Mouse (Mus musculus) midbrain, postnatal 0 days (tissue): ENCODE measurements at regions not wholly inside any gene's neighbourhood (a gene's known extent, or its start where the extent isn't known, plus 50 kb on each side); places are given as distances from the start of the nearest gene placed in this dataset.

ENCODE experiments used
- ATAC-seq: fragments of 200-750 bp; cut with Nextera tagmentation; 2 replicates; pipeline ENCODE4 v1.8.0; 2017; ENCODE audit warnings: moderate number of reproducible peaks, mild to moderate bottlenecking, moderate TSS enrichment, moderate library complexity; ENCODE audit not compliant: low FRiP score
- DNase-seq: peaks from one replicate; pipeline ENCODE4 v3.0.0-alpha.2; 2015; ENCODE audit warnings: low spot score
- H3K27ac ChIP-seq: fragments of 300-500 bp; sonication (generic); 2 replicates; pipeline ENCODE4 v1.5.1; 2014; ENCODE audit warnings: low read depth, mild to moderate bottlenecking, low read length, mixed read lengths
- H3K27me3 ChIP-seq: fragments of 300-500 bp; sonication (generic); 2 replicates; pipeline ENCODE4 v1.6.1; 2014; ENCODE audit warnings: low read length, control low read depth, mixed read lengths; ENCODE audit not compliant: insufficient read depth
- H3K36me3 ChIP-seq: fragments of 300-500 bp; sonication (generic); 2 replicates; pipeline ENCODE4 v1.6.1; 2014; ENCODE audit warnings: low read length, control low read depth, mixed read lengths; ENCODE audit not compliant: insufficient read depth
- H3K4me1 ChIP-seq: fragments of 300-500 bp; sonication (generic); 2 replicates; pipeline ENCODE4 v1.6.1; 2014; ENCODE audit warnings: mild to moderate bottlenecking, control low read depth, antibody characterized with exemption, low read length, mixed read lengths; ENCODE audit not compliant: insufficient read depth
- H3K4me2 ChIP-seq: fragments of 300-500 bp; sonication (generic); 2 replicates; pipeline ENCODE4 v1.6.1; 2014; ENCODE audit warnings: low read depth, mild to moderate bottlenecking, low read length, mixed read lengths; ENCODE audit not compliant: poor library complexity, severe bottlenecking
- H3K4me3 ChIP-seq: fragments of 300-500 bp; sonication (generic); 2 replicates; pipeline ENCODE4 v1.5.1; 2014; ENCODE audit warnings: low read depth, mild to moderate bottlenecking, low read length, moderate library complexity
- H3K9ac ChIP-seq: fragments of 300-500 bp; sonication (generic); replicated peaks from 2 replicates; pipeline ENCODE4 v1.6.1; 2014; ENCODE audit warnings: mild to moderate bottlenecking, low read length, moderate library complexity, mixed read lengths; ENCODE audit not compliant: poor library complexity, severe bottlenecking
- H3K9me3 ChIP-seq: fragments of 300-500 bp; sonication (generic); 2 replicates; pipeline ENCODE4 v1.6.1; 2016; ENCODE audit warnings: low read length, control low read depth
- CTCF ChIP-seq: IDR thresholded peaks from 2 replicates; pipeline ENCODE4 v1.5.1; 2016; ENCODE audit warnings: antibody characterized with exemption, mild to moderate bottlenecking
- WGBS: fragments of 180-500 bp; shearing (Covaris S2); extraction: QIAGEN DNeasy Blood & Tissue Kit; methylation state at CpG from one replicate; pipeline ENCODE4 v1.1.7; 2014; 5-methylcytosine and 5-hydroxymethylcytosine counted together

GRCm38 (mm10) chr4:89057573-89057972 is 79.3 kb upstream of the Mtap start:
- H3K4me3 ChIP-seq = no peak overlapping the region
- no peaks in the 10 kb centered on the region for H3K27me3 ChIP-seq
- H3K9me3 ChIP-seq = no peaks in the 10 kb centered on the region
- no peak overlapping the region for H3K4me2 ChIP-seq
- no peaks in the 10 kb centered on the region for H3K4me1 ChIP-seq
- ATAC-seq = no peak
- H3K9ac ChIP-seq = no peak overlapping the region
- no peaks in the 10 kb centered on the region for H3K36me3 ChIP-seq
- DNase-seq = no peak
- TF ChIP-seq CTCF = no peak
- no peak overlapping the region for H3K27ac ChIP-seq

- H3K27me3 ChIP-seq = no peaks in the 10 kb centered on the region
- H3K4me3 ChIP-seq = no peak overlapping the region
- 64% methylated on average over 1 of the region's 1 CpGs for WGBS
- DNase-seq = peak; percentile 3
- no peak for ATAC-seq
- H3K9ac ChIP-seq = no peak overlapping the region
- H3K27ac ChIP-seq = no peak overlapping the region
- no peaks in the 10 kb centered on the region for H3K4me1 ChIP-seq
- H3K4me2 ChIP-seq = no peak overlapping the region
- TF ChIP-seq CTCF = no peak
- no peaks in the 10 kb centered on the region for H3K36me3 ChIP-seq
- no peaks in the 10 kb centered on the region for H3K9me3 ChIP-seq
Observed at GRCm38 (mm10) chr4:89057135-89057534, 79.8 kb upstream of the Mtap start.

GRCm38 (mm10) chr4:89055969-89056368 is 81.0 kb upstream of the Mtap start:
- Histone ChIP-seq H3K27ac (no peak overlapping the region), H3K9me3 (no peaks in the 10 kb centered on the region), H3K4me3 (no peak overlapping the region), H3K4me1 (no peaks in the 10 kb centered on the region), H3K36me3 (no peaks in the 10 kb centered on the region), H3K9ac (no peak overlapping the region), H3K4me2 (no peak overlapping the region), H3K27me3 (no peaks in the 10 kb centered on the region)
- 90% methylated on average over 3 of the region's 3 CpGs for WGBS
- DNase-seq = no peak
- no peak for TF ChIP-seq CTCF
- no peak for ATAC-seq

GRCm38 (mm10) chr4:89053606-89054005 is 83.3 kb upstream of the Mtap start:
- DNase-seq (no peak), ATAC-seq (no peak)
- Histone ChIP-seq H3K27ac (no peak overlapping the region), H3K27me3 (no peaks in the 10 kb centered on the region), H3K36me3 (no peaks in the 10 kb centered on the region), H3K4me1 (no peaks in the 10 kb centered on the region), H3K9ac (no peak overlapping the region), H3K9me3 (no peaks in the 10 kb centered on the region), H3K4me2 (no peak overlapping the region), H3K4me3 (no peak overlapping the region)
- 81% methylated on average over 6 of the region's 6 CpGs for WGBS
- TF ChIP-seq CTCF = no peak

GRCm38 (mm10) chr4:89051897-89052296 is 85.0 kb upstream of the Mtap start:
- H3K4me3 ChIP-seq = no peak overlapping the region
- H3K4me1 ChIP-seq = no peaks in the 10 kb centered on the region
- no peak overlapping the region for H3K4me2 ChIP-seq
- WGBS = 78% methylated on average over 5 of the region's 5 CpGs
- no peak overlapping the region for H3K27ac ChIP-seq
- no peaks in the 10 kb centered on the region for H3K9me3 ChIP-seq
- no peaks in the 10 kb centered on the region for H3K36me3 ChIP-seq
- H3K9ac ChIP-seq = no peak overlapping the region
- no peaks in the 10 kb centered on the region for H3K27me3 ChIP-seq
- ATAC-seq (no peak), DNase-seq (no peak)
- no peak for TF ChIP-seq CTCF

- WGBS = 91% methylated on average over 4 of the region's 4 CpGs
- H3K4me3 ChIP-seq = no peak overlapping the region
- H3K36me3 ChIP-seq = no peaks in the 10 kb centered on the region
- no peak for TF ChIP-seq CTCF
- H3K4me1 ChIP-seq = no peaks in the 10 kb centered on the region
- DNase-seq = no peak
- no peak overlapping the region for H3K27ac ChIP-seq
- no peak for ATAC-seq
- H3K4me2 ChIP-seq = no peak overlapping the region
- no peak overlapping the region for H3K9ac ChIP-seq
- H3K27me3 ChIP-seq = no peaks in the 10 kb centered on the region
- H3K9me3 ChIP-seq = no peaks in the 10 kb centered on the region
Observed at GRCm38 (mm10) chr4:89050551-89051199, 86.2 kb upstream of the Mtap start.
